Mouse (Mus musculus) NIH3T3 (cell line): ENCODE measurements at regions not wholly inside any gene's neighbourhood (a gene's known extent, or its start where the extent isn't known, plus 50 kb on each side); places are given as distances from the start of the nearest gene placed in this dataset.

ENCODE experiments used
- DNase-seq: peaks from one replicate; pipeline ENCODE4 v3.0.0-alpha.2; 2012; ENCODE audit warnings: low read depth

DNA sequence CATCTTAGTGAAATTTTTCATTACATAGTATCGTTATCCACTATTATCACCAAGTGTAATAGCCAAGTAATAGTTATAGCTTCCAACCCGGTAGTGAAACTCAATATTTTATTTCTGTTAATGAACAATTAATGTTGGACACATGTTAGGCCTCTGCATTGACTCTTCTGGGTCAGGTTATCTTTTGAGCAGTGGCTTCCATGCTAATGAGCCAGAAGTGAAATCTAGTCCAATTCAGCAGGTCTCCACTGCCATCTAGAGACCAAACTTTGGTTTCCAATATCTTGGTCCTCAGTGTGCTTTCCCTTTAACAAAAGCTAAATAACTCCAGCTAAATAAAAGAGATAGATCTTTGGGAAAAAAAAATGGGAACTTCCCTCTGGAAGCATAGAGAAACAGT is 258.9 kb upstream of the Aldoart1 start:
- peak; percentile 14 for DNase-seq
